In the genomic region with DNA sequence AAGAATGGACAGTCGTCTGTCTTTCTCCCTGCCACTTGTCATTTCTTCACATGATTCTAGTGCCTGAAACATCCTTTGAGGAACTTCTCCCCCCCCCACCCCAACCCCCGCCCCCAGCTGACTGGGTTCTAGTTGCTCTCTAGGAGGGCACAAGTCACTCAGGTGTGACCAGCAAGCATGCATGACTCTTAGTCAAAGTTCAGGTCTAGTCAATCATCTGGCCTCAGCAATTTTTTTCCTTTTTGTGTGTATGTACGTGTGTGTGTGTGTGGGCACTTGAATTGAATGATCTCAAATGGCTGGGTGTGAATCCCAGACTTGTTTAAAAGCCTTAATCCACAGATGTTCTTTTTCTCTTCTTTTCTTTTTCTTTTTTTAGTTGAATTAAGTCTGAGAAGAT, we compare ENCODE assay signal across 19 mouse cellular contexts.
"Had no signal": no experiment of that assay in that cellular context is flagged by ENCODE, and none has a peak within 500 bp of the region (broad histone marks: within the 10 kb centered on the region; RNA-seq: fewer than 3 reads in every experiment).

No protein-coding gene starts in this region.

- ATAC-seq: midbrain, embryonic 15.5 days had no signal

- H3K9me3 ChIP-seq: limb, embryonic 12.5 days; limb, embryonic 15.5 days; lung, embryonic 15.5 days; midbrain, embryonic 12.5 days; midbrain, embryonic 15.5 days; neural tube, embryonic 12.5 days; neural tube, embryonic 15.5 days; stomach, embryonic 15.5 days had no signal

- H3K4me2 ChIP-seq: midbrain, embryonic 12.5 days; midbrain, embryonic 15.5 days; neural tube, embryonic 12.5 days; neural tube, embryonic 15.5 days had no signal

- H3K9ac ChIP-seq: limb, embryonic 12.5 days; limb, embryonic 15.5 days; liver, embryonic 14.5 days; midbrain, embryonic 12.5 days; midbrain, embryonic 15.5 days; neural tube, embryonic 12.5 days; neural tube, embryonic 15.5 days; stomach, embryonic 15.5 days had no signal

- H3K27ac ChIP-seq: liver, embryonic 14.5 days; midbrain, embryonic 12.5 days; midbrain, embryonic 15.5 days; neural tube, embryonic 12.5 days; neural tube, embryonic 15.5 days had no signal

- H3K4me3 ChIP-seq: limb, embryonic 15.5 days; lung, embryonic 15.5 days; midbrain, embryonic 12.5 days; midbrain, embryonic 15.5 days; neural tube, embryonic 12.5 days; neural tube, embryonic 15.5 days; stomach, embryonic 15.5 days had no signal

- H3K36me3 ChIP-seq: limb, embryonic 15.5 days; lung, embryonic 15.5 days; midbrain, embryonic 12.5 days; midbrain, embryonic 15.5 days; neural tube, embryonic 12.5 days; neural tube, embryonic 15.5 days; stomach, embryonic 15.5 days had no signal

- DNase-seq: left cerebral cortex, postnatal 4 days; lung, postnatal 10 days; lung, postnatal 36 days; right cerebral cortex, adult 18-20 months; right cerebral cortex, postnatal 14 days; right cerebral cortex, postnatal 4 days; spleen, adult 18-20 months; thymus, adult 2 months; thymus, postnatal 14 days; thymus, postnatal 4 days had no signal

- H3K27me3 ChIP-seq: limb, embryonic 12.5 days; limb, embryonic 15.5 days; lung, embryonic 15.5 days; stomach, embryonic 15.5 days had no signal
